24 mouse cellular contexts compared by ENCODE assay signal in genomic region chr2:70209790-70210189, GRCm38 (mm10).
A peak's percentile ranks its signal among the peaks of the same experiment; 100 is the strongest.
DNase-seq lines count a peak whose midpoint lies in the region; ATAC-seq lines count a peak whose summit lies in the region.
"Had no signal": no experiment of that assay in that cellular context is flagged by ENCODE, and none has a peak within 500 bp of the region (broad histone marks: within the 10 kb centered on the region; RNA-seq: fewer than 3 reads in every experiment).

No protein-coding gene starts in this region.

- H3K4me2 ChIP-seq in forebrain, embryonic 13.5 days, result no peak overlapping the region
- no peak overlapping the region for H3K4me2 ChIP-seq in forebrain, embryonic 12.5 days
- no peak overlapping the region for H3K4me2 ChIP-seq in midbrain, embryonic 11.5 days
- H3K4me2 ChIP-seq in midbrain, embryonic 16.5 days (ENCODE audit: low read length), result no peak overlapping the region
- H3K4me2 ChIP-seq: embryonic facial prominence, embryonic 12.5 days; heart, embryonic 13.5 days; intestine, embryonic 15.5 days; limb, embryonic 13.5 days; liver, embryonic 11.5 days; lung, embryonic 15.5 days; neural tube, embryonic 15.5 days had no signal

- peaks cover 3% of the 10 kb centered on the region; the same call in 1 of the 2 replicates for H3K27me3 ChIP-seq in forebrain, embryonic 13.5 days
- peaks cover 16% of the 10 kb centered on the region for H3K27me3 ChIP-seq in forebrain, embryonic 12.5 days
- H3K27me3 ChIP-seq in midbrain, embryonic 11.5 days (ENCODE audit: control insufficient read depth, insufficient read depth, low read length), result no peaks in the 10 kb centered on the region
- peaks cover 14% of the 10 kb centered on the region for H3K27me3 ChIP-seq in midbrain, embryonic 10.5 days (ENCODE audit: low read depth, poor library complexity, severe bottlenecking)
- H3K27me3 ChIP-seq in midbrain, embryonic 16.5 days (ENCODE audit: control insufficient read depth, insufficient read depth, low read depth, low read length), result no peaks in the 10 kb centered on the region
- H3K27me3 ChIP-seq: embryonic facial prominence, embryonic 12.5 days; heart, embryonic 13.5 days; intestine, embryonic 15.5 days; lung, embryonic 15.5 days; neural tube, embryonic 15.5 days had no signal

- no peak overlapping the region for H3K9ac ChIP-seq in forebrain, embryonic 13.5 days
- H3K9ac ChIP-seq in forebrain, embryonic 12.5 days, result no peak overlapping the region
- H3K9ac ChIP-seq in midbrain, embryonic 11.5 days (ENCODE audit: low read length), result no peak overlapping the region
- no peak overlapping the region for H3K9ac ChIP-seq in midbrain, embryonic 16.5 days (ENCODE audit: low read depth, low read length)
- H3K9ac ChIP-seq: embryonic facial prominence, embryonic 12.5 days; heart, embryonic 13.5 days; intestine, embryonic 15.5 days; limb, embryonic 13.5 days; lung, embryonic 15.5 days; neural tube, embryonic 15.5 days had no signal

- no peaks in the 10 kb centered on the region; the same call in 1 of the 2 replicates for H3K4me1 ChIP-seq in forebrain, embryonic 13.5 days
- H3K4me1 ChIP-seq in forebrain, embryonic 12.5 days, result peaks cover 8% of the 10 kb centered on the region; the same call in 1 of the 2 replicates
- peaks cover 3% of the 10 kb centered on the region; the same call in 1 of the 2 replicates for H3K4me1 ChIP-seq in midbrain, embryonic 11.5 days (ENCODE audit: control insufficient read depth, insufficient read depth, low read length)
- H3K4me1 ChIP-seq in midbrain, embryonic 10.5 days, result peaks cover 20% of the 10 kb centered on the region; the same call in 1 of the 2 replicates
- peaks cover 7% of the 10 kb centered on the region for H3K4me1 ChIP-seq in midbrain, embryonic 16.5 days (ENCODE audit: control insufficient read depth, insufficient read depth, low read length)
- H3K4me1 ChIP-seq: embryonic facial prominence, embryonic 12.5 days; heart, embryonic 13.5 days; intestine, embryonic 15.5 days; limb, embryonic 13.5 days; lung, embryonic 15.5 days; neural tube, embryonic 15.5 days had no signal

- WGBS in forebrain, embryonic 13.5 days, result 85% methylated on average over 3 of the region's 3 CpGs
- WGBS in forebrain, embryonic 12.5 days, result 89% methylated on average over 3 of the region's 3 CpGs
- 81% methylated on average over 3 of the region's 3 CpGs for WGBS in midbrain, embryonic 11.5 days
- WGBS in midbrain, embryonic 10.5 days, result 93% methylated on average over 3 of the region's 3 CpGs
- 80% methylated on average over 3 of the region's 3 CpGs for whole genome bisulfite sequencing in midbrain, embryonic 16.5 days

- no peak for ATAC-seq in forebrain, embryonic 13.5 days
- ATAC-seq in forebrain, embryonic 12.5 days (ENCODE audit: low FRiP score), result no peak
- 0 out of 2 replicates have a peak, but pooled peaks have one; percentile 16 for ATAC-seq in midbrain, embryonic 11.5 days (ENCODE audit: low FRiP score)
- ATAC-seq in midbrain, embryonic 16.5 days, result no peak
- ATAC-seq: intestine, embryonic 15.5 days had no signal

- H3K36me3 ChIP-seq in forebrain, embryonic 13.5 days (ENCODE audit: poor library complexity, severe bottlenecking), result no peaks in the 10 kb centered on the region
- no peaks in the 10 kb centered on the region for H3K36me3 ChIP-seq in forebrain, embryonic 12.5 days (replicated peaks)
- H3K36me3 ChIP-seq in midbrain, embryonic 11.5 days (ENCODE audit: control insufficient read depth, insufficient read depth, low read length), result no peaks in the 10 kb centered on the region
- H3K36me3 ChIP-seq in midbrain, embryonic 10.5 days, result no peaks in the 10 kb centered on the region
- no peaks in the 10 kb centered on the region for H3K36me3 ChIP-seq in midbrain, embryonic 16.5 days (ENCODE audit: control insufficient read depth, insufficient read depth, low read length)
- H3K36me3 ChIP-seq: embryonic facial prominence, embryonic 12.5 days; heart, embryonic 13.5 days; intestine, embryonic 15.5 days; limb, embryonic 13.5 days; lung, embryonic 15.5 days; neural tube, embryonic 15.5 days had no signal

- peak; percentile 81 for DNase-seq in midbrain, embryonic 11.5 days (ENCODE audit: low spot score, missing footprints)
- DNase-seq in midbrain, embryonic 10.5 days (ENCODE audit: low spot score), result no peak
- DNase-seq in R1 (ENCODE audit: low read depth, low spot score), result peak; percentile 84
- no peak for DNase-seq in adrenal gland, postnatal 14 days
- no peak for DNase-seq in cerebellum, adult 11-12 months
- DNase-seq: adrenal gland, postnatal 36 days; cerebellum, adult 2 months; cerebellum, postnatal 25 days; heart, postnatal 10 days; kidney, adult 8-10 months; kidney, postnatal 4 days; lung, postnatal 36 days; thymus, postnatal 25 days had no signal

- peak overlapping the region; percentile 63 for H3K27ac ChIP-seq in forebrain, embryonic 13.5 days
- H3K27ac ChIP-seq in forebrain, embryonic 12.5 days, result no peak overlapping the region
- H3K27ac ChIP-seq in midbrain, embryonic 11.5 days (ENCODE audit: low read depth, low read length), result no peak overlapping the region
- H3K27ac ChIP-seq in midbrain, embryonic 10.5 days (replicated peaks), result no peak overlapping the region
- peak overlapping the region; percentile 66 for H3K27ac ChIP-seq in midbrain, embryonic 16.5 days (ENCODE audit: low read length)
- H3K27ac ChIP-seq: embryonic facial prominence, embryonic 12.5 days; heart, embryonic 13.5 days; intestine, embryonic 15.5 days; kidney, postnatal 0 days; limb, embryonic 13.5 days; lung, embryonic 15.5 days; neural tube, embryonic 15.5 days had no signal

- no peak overlapping the region for H3K4me3 ChIP-seq in forebrain, embryonic 13.5 days
- no peak overlapping the region for H3K4me3 ChIP-seq in forebrain, embryonic 12.5 days (replicated peaks)
- H3K4me3 ChIP-seq in midbrain, embryonic 11.5 days (ENCODE audit: low read depth, low read length), result no peak overlapping the region
- H3K4me3 ChIP-seq in midbrain, embryonic 10.5 days, result no peak overlapping the region
- no peak overlapping the region for H3K4me3 ChIP-seq in midbrain, embryonic 16.5 days (ENCODE audit: low read depth, low read length)
- H3K4me3 ChIP-seq: embryonic facial prominence, embryonic 12.5 days; heart, embryonic 13.5 days; intestine, embryonic 15.5 days; limb, embryonic 13.5 days; lung, embryonic 15.5 days; neural tube, embryonic 15.5 days had no signal

- peaks cover 8% of the 10 kb centered on the region for H3K9me3 ChIP-seq in forebrain, embryonic 13.5 days (replicated peaks)
- H3K9me3 ChIP-seq in forebrain, embryonic 12.5 days, result 0 out of 2 replicates have a peak, but pooled peaks cover 7% of the 10 kb centered on the region
- H3K9me3 ChIP-seq in midbrain, embryonic 11.5 days (ENCODE audit: control insufficient read depth, low read length), result no peaks in the 10 kb centered on the region
- peaks cover 11% of the 10 kb centered on the region for H3K9me3 ChIP-seq in midbrain, embryonic 10.5 days (replicated peaks)
- no peaks in the 10 kb centered on the region for H3K9me3 ChIP-seq in midbrain, embryonic 16.5 days (replicated peaks; ENCODE audit: control insufficient read depth, low read length, poor library complexity, severe bottlenecking)
- H3K9me3 ChIP-seq: lung, embryonic 15.5 days; neural tube, embryonic 15.5 days had no signal

Comparison
In these comparisons a context has a peak if more than half of its experiments do, and no peak if none do; other contexts are left out.
1. H3K27ac ChIP-seq: peak in forebrain, embryonic 13.5 days (single experiment) and midbrain, embryonic 16.5 days (single experiment); none in forebrain, embryonic 12.5 days (single experiment), midbrain, embryonic 11.5 days (single experiment) and midbrain, embryonic 10.5 days (single experiment).
2. DNase-seq: peak in midbrain, embryonic 11.5 days (single experiment) and R1 (single experiment); none in midbrain, embryonic 10.5 days (single experiment), adrenal gland, postnatal 14 days (single experiment) and cerebellum, adult 11-12 months (single experiment).